Mouse (Mus musculus) G1E (cell line): Measurements from ENCODE around the gene Nckap5. TPM values are rescaled to one million over a fixed set of nuclear protein-coding genes. Genes with fewer than 3 reads are reported as not detected.
"Not testable (repeated sequence)": the region's sequence is repeated elsewhere in the genome, so short reads cannot be mapped to it uniquely, and the experiment has no call there.

Source experiments
- ATAC-seq: 2 replicates; pipeline ENCODE4 v1.8.0; 2016; ENCODE audit warnings: mild to moderate bottlenecking; ENCODE audit not compliant: insufficient number of reproducible peaks, poor library complexity, low FRiP score, severe bottlenecking; ENCODE audit errors: extremely low read depth
- DNase-seq: peaks from one replicate; pipeline ENCODE4 v3.0.0; 2012; ENCODE audit warnings: low spot score
- H3K27me3 ChIP-seq: 2 replicates; pipeline ENCODE4 v1.6.1; 2012; ENCODE audit warnings: mild to moderate bottlenecking, low read length, inconsistent platforms; ENCODE audit not compliant: insufficient read depth
- H3K36me3 ChIP-seq: replicated peaks from 2 replicates; pipeline ENCODE3; 2012; ENCODE audit warnings: mild to moderate bottlenecking, inconsistent platforms
- H3K4me1 ChIP-seq: 2 replicates; pipeline ENCODE4 v1.6.1; 2012; ENCODE audit warnings: low read depth, low read length, inconsistent platforms, mixed read lengths; ENCODE audit not compliant: insufficient read depth
- H3K4me3 ChIP-seq: 2 replicates; pipeline ENCODE4 v1.5.1; 2012; ENCODE audit warnings: low read depth, mild to moderate bottlenecking, inconsistent platforms, low read length, moderate library complexity, mixed read lengths
- H3K9me3 ChIP-seq: replicated peaks from 2 replicates; pipeline ENCODE4 v1.6.1; 2012; ENCODE audit warnings: inconsistent platforms
- CTCF ChIP-seq: IDR thresholded peaks from 2 replicates; pipeline ENCODE4 v1.5.1; 2012; ENCODE audit warnings: low read depth, low read length, inconsistent platforms, mixed read lengths
- GATA1 ChIP-seq: IDR thresholded peaks from 2 replicates; pipeline ENCODE4 v1.6.1; 2012; ENCODE audit warnings: borderline replicate concordance, low read length, inconsistent platforms, mixed read lengths
- GATA2 ChIP-seq: IDR thresholded peaks from 2 replicates; pipeline ENCODE4 v1.6.1; 2012; ENCODE audit warnings: low read depth, low read length, inconsistent platforms, borderline replicate concordance
- POLR2AphosphoS5 ChIP-seq: IDR thresholded peaks from 2 replicates; pipeline ENCODE4 v1.6.1; 2012; ENCODE audit warnings: low read depth, low read length, inconsistent platforms; ENCODE audit not compliant: insufficient replicate concordance
- TAL1 ChIP-seq: conservative IDR thresholded peaks from 2 replicates; pipeline ENCODE4 v1.6.1; 2012; ENCODE audit warnings: low read depth, low read length, inconsistent platforms, mixed read lengths
- polyA plus RNA-seq: library from polyadenylated mRNA; stranded (reverse); fragments of >175 nt; gene quantifications from 2 replicates; pipeline ENCODE4 v1.2.3, GENCODE M21; 2012
- total RNA-seq, 2 experiments: library from RNA; stranded (forward) in 1 of 2; stranded (reverse) in 1 of 2; fragments of 200-1000 nt in 1 of 2; fragments of >200 nt in 1 of 2; fragmentation: Nextera tagmentation in 1 of 2; gene quantifications; 2 replicates each; pipeline ENCODE4 v1.2.3; 2014 to 2017

Nckap5 gene
- total and polyA plus RNA-seq, 3 experiments = 0.15 to 0.44 TPM; not detected in 1

DNA sequence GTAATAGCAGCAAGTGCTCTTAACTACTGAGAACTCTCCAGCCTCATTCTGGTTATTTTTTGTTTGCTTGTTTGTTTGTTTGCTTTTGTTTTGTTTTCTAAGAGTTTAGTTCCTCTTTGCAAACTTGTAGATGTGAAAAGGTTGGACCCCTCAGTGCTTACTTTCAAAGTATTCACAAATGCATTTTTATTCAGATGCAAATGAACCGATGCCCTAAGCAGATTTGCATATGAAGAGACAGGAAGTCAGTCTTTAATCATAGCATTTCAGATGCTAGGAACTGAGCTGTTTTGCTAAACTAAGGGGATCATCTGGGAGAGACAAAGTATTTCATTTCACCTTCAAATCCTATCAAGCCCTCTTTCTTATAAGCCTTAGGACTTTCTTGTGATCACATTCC is 701.5 kb downstream of the Nckap5 start:
- H3K4me3 ChIP-seq = no peak overlapping the region
- peaks cover 9% of the 10 kb centered on the region for H3K9me3 ChIP-seq
- TF ChIP-seq GATA2 (no peak), TAL1 (no peak), POLR2AphosphoS5 (no peak), CTCF (no peak), GATA1 (no peak)
- ATAC-seq (no peak), DNase-seq (no peak)
- H3K27me3 ChIP-seq = no peaks in the 10 kb centered on the region
- no peaks in the 10 kb centered on the region for H3K4me1 ChIP-seq
- no peaks in the 10 kb centered on the region for H3K36me3 ChIP-seq

DNA sequence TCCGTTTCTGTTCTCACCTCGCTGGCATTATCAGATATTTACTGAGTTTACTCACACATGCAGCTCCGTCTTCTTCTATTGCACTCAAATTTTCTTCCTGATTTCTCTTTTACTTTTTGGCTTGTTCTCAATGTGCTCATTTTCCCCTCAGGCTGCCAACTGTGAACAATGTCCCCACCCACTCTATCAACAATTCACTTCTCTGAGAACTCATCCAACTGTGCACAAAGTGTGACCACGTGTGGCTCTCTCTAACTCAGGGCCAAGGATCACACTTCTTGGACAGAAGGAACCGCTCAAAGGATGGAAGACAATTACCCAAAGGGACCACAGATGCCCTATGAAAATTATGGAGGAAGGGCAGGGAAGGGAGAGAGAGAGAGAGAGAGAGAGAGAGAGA is 707.5 kb downstream of the Nckap5 start:
- peaks cover 25% of the 10 kb centered on the region for H3K9me3 ChIP-seq
- no peak for DNase-seq
- H3K4me3 ChIP-seq = no peak overlapping the region
- ATAC-seq = no peak
- no peak for TF ChIP-seq CTCF
- TF ChIP-seq GATA1 = no peak
- TF ChIP-seq GATA2 = no peak
- TF ChIP-seq POLR2AphosphoS5 = no peak
- TF ChIP-seq TAL1 = no peak
- H3K36me3 ChIP-seq = no peaks in the 10 kb centered on the region
- H3K4me1 ChIP-seq = no peaks in the 10 kb centered on the region
- 0 out of 2 replicates have a peak, but pooled peaks cover 3% of the 10 kb centered on the region for H3K27me3 ChIP-seq

DNA sequence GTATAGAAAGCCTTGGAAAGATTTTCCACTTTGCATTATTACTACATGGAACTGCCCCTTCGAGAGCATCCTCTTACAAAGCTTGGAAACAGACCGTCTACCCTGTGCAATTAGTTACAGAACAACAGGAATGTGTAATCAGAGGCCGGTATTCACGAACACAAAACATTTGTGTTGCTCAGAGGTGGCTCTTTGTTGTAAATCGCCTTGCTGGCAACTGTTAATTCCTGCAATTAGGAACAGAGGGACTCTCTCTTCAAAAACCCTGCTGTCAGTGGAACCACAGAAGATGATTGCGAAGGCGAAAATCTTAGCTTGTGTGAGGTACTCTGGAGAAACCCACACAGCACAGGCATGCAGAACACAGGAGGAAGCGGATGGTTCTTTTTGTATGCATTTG is 710.1 kb downstream of the Nckap5 start:
- Histone ChIP-seq H3K36me3 (no peaks in the 10 kb centered on the region), H3K9me3 (peaks cover 32% of the 10 kb centered on the region), H3K4me3 (no peak overlapping the region), H3K27me3 (0 out of 2 replicates have a peak, but pooled peaks cover 3% of the 10 kb centered on the region), H3K4me1 (no peaks in the 10 kb centered on the region)
- no peak for DNase-seq
- TF ChIP-seq TAL1 (no peak), CTCF (no peak), POLR2AphosphoS5 (no peak), GATA2 (no peak), GATA1 (no peak)
- no peak for ATAC-seq

DNA sequence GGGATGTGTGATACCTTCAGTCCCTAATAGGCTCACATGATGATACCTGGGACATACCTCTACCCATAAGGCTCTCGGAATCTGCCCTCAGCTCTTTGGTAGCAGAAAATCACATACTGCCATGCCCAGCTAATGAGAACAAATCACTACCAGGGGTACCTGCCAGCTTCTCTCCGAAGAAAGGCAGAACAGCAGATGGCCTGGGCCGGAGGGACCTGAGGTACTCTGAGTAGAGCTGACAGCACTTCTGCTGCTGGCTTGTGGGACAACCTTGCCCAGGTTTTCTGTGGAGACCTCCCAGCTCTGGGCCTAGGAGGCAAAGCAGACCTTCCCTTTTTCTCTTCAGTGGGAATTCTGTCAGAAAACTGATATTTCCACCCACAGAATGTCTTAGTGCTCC is 714.6 kb downstream of the Nckap5 start:
- no peaks in the 10 kb centered on the region for H3K4me1 ChIP-seq
- no peaks in the 10 kb centered on the region for H3K36me3 ChIP-seq
- DNase-seq (no peak), ATAC-seq (no peak)
- H3K9me3 ChIP-seq = peaks cover 25% of the 10 kb centered on the region
- no peak overlapping the region for H3K4me3 ChIP-seq
- TF ChIP-seq TAL1 (no peak), GATA1 (no peak), POLR2AphosphoS5 (no peak), CTCF (no peak), GATA2 (no peak)
- 0 out of 2 replicates have a peak, but pooled peaks cover 3% of the 10 kb centered on the region for H3K27me3 ChIP-seq

DNA sequence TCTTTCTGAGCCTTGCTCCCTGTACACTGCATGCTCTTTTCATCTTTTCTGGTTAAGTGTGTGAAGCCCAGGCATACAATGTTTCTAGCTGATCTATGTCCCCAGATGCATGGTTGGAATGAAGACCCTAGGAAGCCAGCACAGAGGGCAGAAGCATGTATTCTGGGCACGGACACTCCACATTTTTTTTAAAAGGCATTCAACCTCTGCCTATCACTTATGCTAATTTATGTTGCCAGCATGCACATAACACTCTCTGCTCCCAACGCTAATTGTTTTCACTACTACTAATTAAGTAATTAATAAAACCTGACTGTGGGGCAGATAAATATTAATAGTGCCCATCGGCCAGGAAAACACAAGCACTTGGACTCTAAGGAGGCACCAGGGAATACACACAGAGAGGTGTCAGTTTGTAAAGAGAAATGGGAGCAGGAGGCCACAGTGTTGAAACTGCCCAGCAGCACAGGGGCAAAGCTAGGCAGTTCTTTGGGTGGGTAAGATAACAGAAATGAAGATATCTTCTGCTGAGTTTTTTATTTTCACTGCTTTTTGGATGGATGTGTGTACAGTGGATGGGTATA is 724.8 kb downstream of the Nckap5 start:
- no peak for ATAC-seq
- Histone ChIP-seq H3K27me3 (no peaks in the 10 kb centered on the region), H3K9me3 (peaks cover 16% of the 10 kb centered on the region)

DNA sequence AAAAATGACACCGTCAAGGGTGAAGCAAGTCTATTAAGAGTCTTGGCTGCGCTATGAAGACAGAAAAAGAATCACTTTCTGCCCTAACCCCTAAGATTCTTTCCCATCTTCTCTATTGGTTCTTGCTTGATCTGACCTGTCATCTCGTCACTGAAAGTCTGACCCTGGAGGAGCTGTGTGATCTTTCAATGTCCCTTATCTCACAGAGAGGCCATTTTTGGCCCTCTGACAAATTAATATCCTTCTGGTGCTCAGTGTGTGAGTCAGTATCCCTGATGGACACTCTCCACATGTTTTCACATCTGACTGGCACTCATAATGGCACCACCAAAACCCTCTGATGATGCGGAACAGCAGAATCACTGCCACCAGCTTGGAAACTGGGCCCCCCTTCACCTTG is 736.3 kb downstream of the Nckap5 start:
- no peak for ATAC-seq

More for the DNA sequence above, 724.8 kb downstream of the Nckap5 start:
- TF ChIP-seq TAL1 (no peak), GATA1 (no peak), POLR2AphosphoS5 (no peak), GATA2 (no peak), CTCF (no peak)
- Histone ChIP-seq H3K36me3 (no peaks in the 10 kb centered on the region), H3K4me1 (no peaks in the 10 kb centered on the region), H3K4me3 (no peak overlapping the region)
- no peak for DNase-seq

DNA sequence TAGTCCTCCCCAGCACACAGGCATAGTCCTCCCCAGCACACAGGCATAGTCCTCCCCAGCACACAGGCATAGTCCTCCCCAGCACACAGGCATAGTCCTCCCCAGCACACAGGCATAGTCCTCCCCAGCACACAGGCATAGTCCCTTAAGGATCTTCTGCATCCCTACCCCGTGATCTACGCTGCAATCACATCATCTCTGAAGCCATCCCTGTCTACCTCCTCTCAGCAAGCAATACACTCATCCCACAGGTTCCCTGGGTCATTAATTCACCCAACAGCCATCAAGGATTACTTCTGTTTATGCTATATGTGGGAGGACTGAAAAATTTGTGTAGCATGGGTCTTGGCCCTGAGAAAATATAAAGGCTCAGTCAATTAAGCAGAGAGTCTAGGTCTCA is 738.6 kb downstream of the Nckap5 start:
- peaks cover 43% of the 10 kb centered on the region for H3K9me3 ChIP-seq
- DNase-seq, H3K4me3 ChIP-seq, H3K4me1 ChIP-seq, ATAC-seq, H3K36me3 ChIP-seq, H3K27me3 ChIP-seq: not testable (repeated sequence)

More for the DNA sequence above, 736.3 kb downstream of the Nckap5 start:
- Histone ChIP-seq H3K27me3 (no peaks in the 10 kb centered on the region), H3K36me3 (no peaks in the 10 kb centered on the region), H3K4me1 (no peaks in the 10 kb centered on the region), H3K9me3 (peaks cover 38% of the 10 kb centered on the region), H3K4me3 (no peak overlapping the region)
- no peak for TF ChIP-seq TAL1
- no peak for TF ChIP-seq GATA1
- TF ChIP-seq POLR2AphosphoS5 = no peak
- TF ChIP-seq GATA2 = no peak
- TF ChIP-seq CTCF = no peak
- no peak for DNase-seq
